Mouse (Mus musculus): ENCODE data around the gene Eci2. TPM values are rescaled to one million over a fixed set of nuclear protein-coding genes. Genes with fewer than 3 reads are reported as not detected.

Gene Eci2
- polyA plus RNA-seq, 1 experiment: 10.2 TPM

- Histone ChIP-seq H3K36me3 (ENCODE audit: control insufficient read depth, insufficient read depth, low read length) (no peaks in the 10 kb centered on the region), H3K27ac (ENCODE audit: control insufficient read depth, insufficient read depth, low read depth, low read length) (no peak overlapping the region), H3K4me3 (ENCODE audit: control insufficient read depth, low read depth, low read length) (no peak overlapping the region), H3K27me3 (ENCODE audit: control insufficient read depth, insufficient read depth, low read length) (no peaks in the 10 kb centered on the region), H3K4me1 (ENCODE audit: control insufficient read depth, insufficient read depth, low read length) (no peaks in the 10 kb centered on the region)
- TF ChIP-seq POLR2A (IDR thresholded peaks at IDR 0.05; ENCODE audit: control insufficient read depth, low read depth, low read length): no peak
- no peak for TF ChIP-seq CTCF (IDR thresholded peaks at IDR 0.05; ENCODE audit: control insufficient read depth, insufficient read depth, insufficient replicate concordance, low read depth, low read length)
Measured at GRCm38 (mm10) chr13:34942370-34942769, 84.5 kb downstream of the Eci2 start.

DNA sequence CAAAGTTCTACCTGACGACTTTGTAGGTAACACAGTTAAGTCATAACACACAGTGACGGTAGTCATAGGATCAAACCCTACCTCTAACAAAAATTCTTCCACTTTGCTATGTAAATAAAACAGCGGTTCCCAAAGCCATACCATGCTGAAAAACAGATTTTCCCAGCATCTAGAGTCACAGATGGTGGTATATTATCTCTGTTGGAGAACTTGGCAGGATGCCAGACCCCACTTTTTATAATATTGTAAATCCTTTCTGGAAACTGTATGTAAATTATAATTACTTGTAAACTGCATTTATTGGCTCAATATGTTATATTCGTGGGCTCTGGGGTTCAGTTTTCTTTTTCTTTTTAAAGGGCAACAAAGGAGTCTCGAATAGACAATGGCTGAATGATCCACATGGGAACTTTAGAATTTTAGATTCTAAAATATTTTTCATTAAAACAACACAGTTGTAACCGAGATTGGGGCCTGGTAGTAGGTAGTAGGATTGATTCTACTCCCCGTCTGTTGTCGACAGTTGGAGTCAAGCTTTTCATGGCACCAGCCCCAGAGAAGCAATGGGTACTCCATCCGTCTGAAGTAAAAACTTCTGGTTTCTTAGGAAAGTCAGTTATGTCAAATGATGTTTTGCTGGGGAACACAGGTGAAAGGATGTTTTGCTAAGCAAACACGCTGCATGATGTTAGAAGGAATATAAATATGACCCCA is 91.8 kb downstream of the Eci2 start:
- no peaks in the 10 kb centered on the region for H3K27me3 ChIP-seq (ENCODE audit: control insufficient read depth, insufficient read depth, low read length)
- no peaks in the 10 kb centered on the region for H3K4me1 ChIP-seq (ENCODE audit: control insufficient read depth, insufficient read depth, low read length)

More for the DNA sequence above, 91.8 kb downstream of the Eci2 start:
- Histone ChIP-seq H3K36me3 (ENCODE audit: control insufficient read depth, insufficient read depth, low read length) (no peaks in the 10 kb centered on the region), H3K27ac (ENCODE audit: control insufficient read depth, insufficient read depth, low read depth, low read length) (no peak overlapping the region), H3K4me3 (ENCODE audit: control insufficient read depth, low read depth, low read length) (no peak overlapping the region)
- TF ChIP-seq CTCF (IDR thresholded peaks at IDR 0.05; ENCODE audit: control insufficient read depth, insufficient read depth, insufficient replicate concordance, low read depth, low read length) (no peak), POLR2A (IDR thresholded peaks at IDR 0.05; ENCODE audit: control insufficient read depth, low read depth, low read length) (no peak)

Other genes starting within 250 kb of the Eci2 start
- gene Prpf4b, start 151.8 kb downstream of the Eci2 start, polyA plus RNA-seq (2012; rRNA removed): 9.4 and 10.6 TPM in 2 replicates
- gene Fam217a, start 102.8 kb downstream of the Eci2 start, polyA plus RNA-seq (2012; rRNA removed): 119 and 125 TPM in 2 replicates
- gene 4933417A18Rik, start 102.7 kb downstream of the Eci2 start, polyA plus RNA-seq (2012; rRNA removed): 68.0 and 84.4 TPM in 2 replicates
- gene Eci3, start 63.3 kb downstream of the Eci2 start, polyA plus RNA-seq (2012; rRNA removed): 0.07 TPM in 1 of 2 replicates, not detected in the other

Data from testis, adult 2 months (tissue).